Mouse (Mus musculus) myocyte (in vitro differentiated cells): ENCODE data around the gene Megf6. TPM values are rescaled to one million over a fixed set of nuclear protein-coding genes. Genes with fewer than 3 reads are reported as not detected.

ENCODE experiments used
- H3K27me3 ChIP-seq: one replicate; pipeline ENCODE4 v1.6.1; 2011; ENCODE audit not compliant: control insufficient read depth, insufficient read depth, insufficient read length
- H3K36me3 ChIP-seq: one replicate; pipeline ENCODE4 v1.6.1; 2011; ENCODE audit not compliant: control insufficient read depth, insufficient read depth
- H3K4me2 ChIP-seq: one replicate; pipeline ENCODE4 v1.6.1; 2011; ENCODE audit warnings: low read depth, control low read depth
- H3K4me3 ChIP-seq: one replicate; pipeline ENCODE4 v1.5.1; 2011; ENCODE audit warnings: mild to moderate bottlenecking, control low read depth, moderate library complexity
- H3K79me2 ChIP-seq: one replicate; pipeline ENCODE4 v1.6.1; 2011; ENCODE audit not compliant: control insufficient read depth, insufficient read depth
- H3ac ChIP-seq: one replicate; pipeline ENCODE4 v1.6.1; 2011; ENCODE audit not compliant: control insufficient read depth, insufficient read length
- MAX ChIP-seq: IDR thresholded peaks from one replicate; pipeline ENCODE4 v1.6.1; 2011; ENCODE audit warnings: low read depth, mild to moderate bottlenecking, control low read depth
- REST ChIP-seq: IDR thresholded peaks from one replicate; pipeline ENCODE4 v1.6.1; 2011; ENCODE audit warnings: mild to moderate bottlenecking, control low read depth, moderate library complexity; ENCODE audit not compliant: insufficient read depth, insufficient read length
- TCF12 ChIP-seq: IDR thresholded peaks from one replicate; pipeline ENCODE4 v1.6.1; 2011; ENCODE audit warnings: mild to moderate bottlenecking, control low read depth; ENCODE audit not compliant: poor library complexity, insufficient read depth, severe bottlenecking
- TCF3 ChIP-seq: IDR thresholded peaks from one replicate; pipeline ENCODE4 v1.6.1; 2011; ENCODE audit warnings: low read depth, control low read depth; ENCODE audit not compliant: insufficient read length
- USF1 ChIP-seq: IDR thresholded peaks from one replicate; pipeline ENCODE4 v1.6.1; 2011; ENCODE audit warnings: low read depth, mild to moderate bottlenecking, control low read depth, moderate library complexity
- polyA plus RNA-seq: library from polyadenylated mRNA; unstranded; fragments of >200 nt; fragmentation: generic; extraction: Trizol; gene quantifications from one replicate; pipeline ENCODE4 v1.2.1, GENCODE M21; 2012; ENCODE audit warnings: missing spikeins

The Megf6 gene
- polyA plus RNA-seq, 1 experiment: not detected

DNA sequence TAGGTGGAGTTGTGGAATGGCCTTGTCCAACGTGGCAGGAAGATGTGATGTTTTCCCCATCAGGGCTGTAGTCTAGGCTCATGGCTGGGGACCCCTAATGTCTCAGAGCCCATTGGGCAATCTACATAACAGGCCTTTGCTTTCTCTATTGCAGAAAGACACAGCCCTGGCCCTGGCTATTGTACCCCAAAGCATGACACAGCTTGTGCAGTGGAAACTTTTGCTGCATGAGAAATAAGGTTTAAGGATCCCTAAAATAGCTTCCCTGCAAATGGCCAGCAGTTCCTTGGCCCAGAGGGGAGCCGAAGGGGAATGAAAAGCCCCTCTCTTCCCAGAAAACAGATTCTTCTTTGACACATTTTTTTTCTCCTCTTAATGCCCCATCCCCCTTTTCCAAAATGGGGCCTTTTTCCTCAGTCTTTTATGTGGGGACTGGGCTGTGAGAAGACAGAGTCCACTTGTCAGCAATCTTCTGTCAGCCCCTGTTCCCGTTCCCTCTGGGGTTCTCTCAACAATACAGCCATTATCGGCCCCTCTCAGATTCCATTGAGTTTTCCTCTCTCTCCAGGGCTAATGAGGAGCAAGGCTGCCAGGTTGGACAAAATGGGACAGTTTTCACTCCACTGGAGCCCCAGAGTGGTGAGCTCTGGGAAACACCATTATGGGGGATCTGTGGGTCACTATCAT, 142.5 kb downstream of the Megf6 start:
- no peaks in the 10 kb centered on the region for H3K27me3 ChIP-seq
- H3K79me2 ChIP-seq: no peaks in the 10 kb centered on the region
- no peak overlapping the region for H3K4me2 ChIP-seq
- H3K4me3 ChIP-seq: no peak overlapping the region
- H3ac ChIP-seq: no peak overlapping the region
- H3K36me3 ChIP-seq: no peaks in the 10 kb centered on the region
- no peak for TF ChIP-seq TCF3
- no peak for TF ChIP-seq USF1
- TF ChIP-seq REST: no peak

DNA sequence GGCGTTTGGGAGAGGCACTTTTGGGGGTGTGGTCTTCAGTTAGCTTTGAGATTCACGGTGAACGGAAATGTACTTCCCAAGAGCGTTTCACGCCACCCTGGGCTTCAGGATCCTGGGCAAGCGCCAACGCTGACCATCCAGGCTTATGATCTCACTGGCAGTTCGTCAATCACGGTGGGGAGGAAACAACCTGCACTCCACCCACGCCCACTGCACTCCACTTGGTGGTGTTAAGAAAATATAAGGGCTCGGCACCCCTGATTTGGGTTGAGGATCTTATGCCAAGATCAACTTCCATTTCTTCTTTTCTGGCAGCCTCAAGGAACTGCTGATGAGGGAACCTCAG, 143.1 kb downstream of the Megf6 start:
- H3K27me3 ChIP-seq: no peaks in the 10 kb centered on the region
- no peak overlapping the region for H3ac ChIP-seq
- no peaks in the 10 kb centered on the region for H3K36me3 ChIP-seq
- no peaks in the 10 kb centered on the region for H3K79me2 ChIP-seq
- TF ChIP-seq REST (no peak), TCF12 (no peak), TCF3 (no peak), USF1 (no peak), MAX (no peak)
- H3K4me2 ChIP-seq: no peak overlapping the region
- no peak overlapping the region for H3K4me3 ChIP-seq

Other genes with a start within 250 kb of the Megf6 start
- 29.2 TPM for gene A430005L14Rik, start 213.5 kb upstream of the Megf6 start, polyA plus RNA-seq
- 2.5 TPM for gene Dffb, start 195.6 kb upstream of the Megf6 start, polyA plus RNA-seq
- gene Cep104, start 195.5 kb upstream of the Megf6 start, polyA plus RNA-seq: 21.7 TPM
- 42.5 TPM for gene Lrrc47, start 159.0 kb upstream of the Megf6 start, polyA plus RNA-seq
- 9.5 TPM for gene Smim1, start 144.5 kb upstream of the Megf6 start, polyA plus RNA-seq
- gene Ccdc27, start 128.1 kb upstream of the Megf6 start, polyA plus RNA-seq: not detected
- not detected for gene Trp73, start 30.5 kb upstream of the Megf6 start, polyA plus RNA-seq
- gene Wrap73, start 28.4 kb upstream of the Megf6 start, polyA plus RNA-seq: 23.8 TPM
- gene Tprgl, start 10.1 kb upstream of the Megf6 start, polyA plus RNA-seq: 96.8 TPM
- gene Arhgef16, start 130.9 kb downstream of the Megf6 start, polyA plus RNA-seq: not detected
- not detected for gene B230104I21Rik, start 165.4 kb downstream of the Megf6 start, polyA plus RNA-seq